Mouse (Mus musculus) midbrain, embryonic 11.5 days (tissue): Measurements from ENCODE around the gene Fras1. TPM values are rescaled to one million over a fixed set of nuclear protein-coding genes. Genes with fewer than 3 reads are reported as not detected.
A peak's percentile ranks its signal among the peaks of the same experiment; 100 is the strongest.

Experiments used
- ATAC-seq: fragments of 200-750 bp; cut with Nextera tagmentation; 2 replicates; pipeline ENCODE4 v1.8.0; 2017; ENCODE audit warnings: moderate TSS enrichment, moderate library complexity; ENCODE audit not compliant: low FRiP score
- DNase-seq: peaks from one replicate; pipeline ENCODE4 v3.0.0; 2015; ENCODE audit warnings: low spot score; ENCODE audit errors: missing footprints
- H3K27ac ChIP-seq: fragments of 300-500 bp; sonication (generic); 2 replicates; pipeline ENCODE4 v1.5.1; 2014; ENCODE audit warnings: low read depth, low read length
- H3K27me3 ChIP-seq: fragments of 300-500 bp; sonication (generic); 2 replicates; pipeline ENCODE4 v1.6.1; 2014; ENCODE audit warnings: mild to moderate bottlenecking, low read length, moderate library complexity, mixed read lengths; ENCODE audit not compliant: control insufficient read depth, insufficient read depth
- H3K36me3 ChIP-seq: fragments of 300-500 bp; sonication (generic); 2 replicates; pipeline ENCODE4 v1.6.1; 2014; ENCODE audit warnings: mild to moderate bottlenecking, low read length, moderate library complexity, mixed read lengths; ENCODE audit not compliant: control insufficient read depth, insufficient read depth
- H3K4me1 ChIP-seq: fragments of 300-500 bp; sonication (generic); 2 replicates; pipeline ENCODE4 v1.6.1; 2014; ENCODE audit warnings: low read length; ENCODE audit not compliant: control insufficient read depth, insufficient read depth
- H3K4me2 ChIP-seq: fragments of 300-500 bp; sonication (generic); 2 replicates; pipeline ENCODE4 v1.6.1; 2014; ENCODE audit warnings: mild to moderate bottlenecking, moderate library complexity
- H3K4me3 ChIP-seq: fragments of 300-500 bp; sonication (generic); 2 replicates; pipeline ENCODE4 v1.5.1; 2014; ENCODE audit warnings: low read depth, low read length
- H3K9ac ChIP-seq: fragments of 300-500 bp; sonication (generic); 2 replicates; pipeline ENCODE4 v1.6.1; 2014; ENCODE audit warnings: low read length
- H3K9me3 ChIP-seq: fragments of 300-500 bp; sonication (generic); 2 replicates; pipeline ENCODE4 v1.6.1; 2016; ENCODE audit warnings: low read length; ENCODE audit not compliant: control insufficient read depth
- WGBS: fragments of 180-500 bp; shearing (Covaris S2); extraction: QIAGEN DNeasy Blood & Tissue Kit; methylation state at CpG from one replicate; pipeline ENCODE4 v1.1.7; 2014; 5-methylcytosine and 5-hydroxymethylcytosine counted together
- polyA plus RNA-seq: library from polyadenylated mRNA; unstranded; fragments of >200 nt; fragmentation: Nextera tagmentation; extraction: Ambion mirVana; gene quantifications from 2 replicates; pipeline ENCODE4 v1.2.1, GENCODE M21; 2014

Gene Fras1
- polyA plus RNA-seq, 1 experiment from 2014 or later: 6.2 TPM

- no peaks in the 10 kb centered on the region for H3K36me3 ChIP-seq
- WGBS: 91% methylated on average over 4 of the region's 4 CpGs
- no peak overlapping the region for H3K27ac ChIP-seq
- no peaks in the 10 kb centered on the region for H3K9me3 ChIP-seq
- DNase-seq (no peak), ATAC-seq (no peak)
- H3K9ac ChIP-seq: no peak overlapping the region
- H3K4me1 ChIP-seq: peaks cover 3% of the 10 kb centered on the region; the same call in 1 of the 2 replicates
- H3K27me3 ChIP-seq: no peaks in the 10 kb centered on the region
- H3K4me3 ChIP-seq: no peak overlapping the region
- H3K4me2 ChIP-seq: no peak overlapping the region
Measured at GRCm38 (mm10) chr5:96391086-96391485, 17.3 kb downstream of the Fras1 start.

- Histone ChIP-seq H3K4me3 (no peak overlapping the region), H3K4me1 (no peaks in the 10 kb centered on the region), H3K4me2 (no peak overlapping the region), H3K9ac (no peak overlapping the region), H3K9me3 (no peaks in the 10 kb centered on the region), H3K36me3 (no peaks in the 10 kb centered on the region), H3K27ac (no peak overlapping the region), H3K27me3 (no peaks in the 10 kb centered on the region)
- DNase-seq (no peak), ATAC-seq (no peak)
- WGBS: 94% methylated on average over 4 of the region's 4 CpGs
Measured at GRCm38 (mm10) chr5:96394947-96395346, 21.2 kb downstream of the Fras1 start.

GRCm38 (mm10) chr5:96395786-96396650, 22.3 kb downstream of the Fras1 start:
- H3K27ac ChIP-seq: no peak overlapping the region
- no peak overlapping the region for H3K9ac ChIP-seq
- no peak overlapping the region for H3K4me3 ChIP-seq
- H3K9me3 ChIP-seq: no peaks in the 10 kb centered on the region
- 33% methylated on average over 5 of the region's 5 CpGs for WGBS
- no peaks in the 10 kb centered on the region for H3K27me3 ChIP-seq
- no peaks in the 10 kb centered on the region for H3K4me1 ChIP-seq
- no peak overlapping the region for H3K4me2 ChIP-seq
- ATAC-seq (peak; percentile 61; the same call in 1 of the 2 replicates), DNase-seq (no peak)
- H3K36me3 ChIP-seq: no peaks in the 10 kb centered on the region

- H3K4me2 ChIP-seq: no peak overlapping the region
- WGBS: 82% methylated on average over 3 of the region's 3 CpGs
- DNase-seq (no peak), ATAC-seq (no peak)
- no peak overlapping the region for H3K4me3 ChIP-seq
- H3K27ac ChIP-seq: no peak overlapping the region
- no peak overlapping the region for H3K9ac ChIP-seq
- H3K36me3 ChIP-seq: no peaks in the 10 kb centered on the region
- H3K27me3 ChIP-seq: no peaks in the 10 kb centered on the region
- H3K4me1 ChIP-seq: no peaks in the 10 kb centered on the region
- no peaks in the 10 kb centered on the region for H3K9me3 ChIP-seq
Measured at GRCm38 (mm10) chr5:96402555-96402954, 28.8 kb downstream of the Fras1 start.

GRCm38 (mm10) chr5:96405139-96405842, 31.5 kb downstream of the Fras1 start:
- ATAC-seq: no peak
- no peaks in the 10 kb centered on the region for H3K27me3 ChIP-seq
- no peak overlapping the region for H3K4me2 ChIP-seq
- H3K27ac ChIP-seq: no peak overlapping the region
- H3K9me3 ChIP-seq: no peaks in the 10 kb centered on the region
- no peaks in the 10 kb centered on the region for H3K36me3 ChIP-seq
- WGBS: 78% methylated on average over 8 of the region's 8 CpGs
- DNase-seq: peak; percentile 62
- no peak overlapping the region for H3K9ac ChIP-seq
- no peaks in the 10 kb centered on the region for H3K4me1 ChIP-seq
- no peak overlapping the region for H3K4me3 ChIP-seq

DNA sequence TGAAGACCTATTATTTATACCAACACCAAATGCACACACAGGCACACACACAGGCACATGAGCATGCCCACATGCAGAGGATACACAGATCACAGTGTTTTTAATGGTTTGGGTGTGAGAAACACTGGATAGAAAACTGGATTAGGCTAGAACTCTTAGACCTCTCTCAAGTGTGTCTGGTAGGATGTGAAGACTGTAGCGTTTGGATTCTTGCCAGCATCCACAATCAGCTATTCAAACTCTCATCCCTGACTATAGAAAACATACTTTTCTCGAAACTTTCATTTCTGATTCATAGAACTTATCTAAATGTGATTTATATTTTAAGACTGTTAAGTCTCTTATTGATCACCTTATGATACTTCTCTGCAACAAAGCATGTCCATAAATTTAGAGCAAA, 34.5 kb downstream of the Fras1 start:
- H3K9me3 ChIP-seq: no peaks in the 10 kb centered on the region
- H3K9ac ChIP-seq: no peak overlapping the region
- no peak overlapping the region for H3K27ac ChIP-seq
- ATAC-seq (no peak), DNase-seq (no peak)
- no peaks in the 10 kb centered on the region for H3K27me3 ChIP-seq
- H3K4me1 ChIP-seq: no peaks in the 10 kb centered on the region
- no peak overlapping the region for H3K4me3 ChIP-seq
- H3K36me3 ChIP-seq: no peaks in the 10 kb centered on the region
- no peak overlapping the region for H3K4me2 ChIP-seq
- WGBS: 86% methylated on average over 2 of the region's 2 CpGs

- Histone ChIP-seq H3K4me1 (no peaks in the 10 kb centered on the region), H3K4me3 (no peak overlapping the region), H3K27me3 (no peaks in the 10 kb centered on the region), H3K9ac (no peak overlapping the region), H3K27ac (no peak overlapping the region), H3K4me2 (no peak overlapping the region), H3K9me3 (no peaks in the 10 kb centered on the region), H3K36me3 (no peaks in the 10 kb centered on the region)
- ATAC-seq (no peak), DNase-seq (peak; percentile 56)
- WGBS: 87% methylated on average over 11 of the region's 11 CpGs
Measured at GRCm38 (mm10) chr5:96412754-96413394, 39.1 kb downstream of the Fras1 start.

- Histone ChIP-seq H3K36me3 (no peaks in the 10 kb centered on the region), H3K9ac (no peak overlapping the region), H3K4me2 (no peak overlapping the region), H3K27ac (no peak overlapping the region), H3K4me3 (no peak overlapping the region), H3K9me3 (no peaks in the 10 kb centered on the region), H3K27me3 (no peaks in the 10 kb centered on the region), H3K4me1 (no peaks in the 10 kb centered on the region)
- WGBS: 94% methylated on average over 4 of the region's 4 CpGs
- DNase-seq (peak; percentile 47), ATAC-seq (no peak)
Measured at GRCm38 (mm10) chr5:96417121-96417520, 43.4 kb downstream of the Fras1 start.

- Histone ChIP-seq H3K4me1 (no peaks in the 10 kb centered on the region), H3K27me3 (no peaks in the 10 kb centered on the region), H3K36me3 (no peaks in the 10 kb centered on the region), H3K9me3 (no peaks in the 10 kb centered on the region), H3K27ac (no peak overlapping the region), H3K9ac (no peak overlapping the region), H3K4me2 (no peak overlapping the region), H3K4me3 (no peak overlapping the region)
- WGBS: 92% methylated on average over 3 of the region's 3 CpGs
- ATAC-seq: no peak
- peak; percentile 17 for DNase-seq
Measured at GRCm38 (mm10) chr5:96421550-96421949, 47.8 kb downstream of the Fras1 start.
